Mouse (Mus musculus) liver, postnatal 0 days (tissue): ENCODE data around the gene Nsg1.

Source experiments
- CTCF ChIP-seq: sonication (generic); IDR thresholded peaks from 2 replicates; pipeline ENCODE4 v1.5.1; 2016; ENCODE audit warnings: antibody characterized with exemption, low read depth
- EP300 ChIP-seq: IDR thresholded peaks from 2 replicates; pipeline ENCODE4 v1.6.1; 2016; ENCODE audit warnings: antibody characterized with exemption, low read depth, mild to moderate bottlenecking

DNA sequence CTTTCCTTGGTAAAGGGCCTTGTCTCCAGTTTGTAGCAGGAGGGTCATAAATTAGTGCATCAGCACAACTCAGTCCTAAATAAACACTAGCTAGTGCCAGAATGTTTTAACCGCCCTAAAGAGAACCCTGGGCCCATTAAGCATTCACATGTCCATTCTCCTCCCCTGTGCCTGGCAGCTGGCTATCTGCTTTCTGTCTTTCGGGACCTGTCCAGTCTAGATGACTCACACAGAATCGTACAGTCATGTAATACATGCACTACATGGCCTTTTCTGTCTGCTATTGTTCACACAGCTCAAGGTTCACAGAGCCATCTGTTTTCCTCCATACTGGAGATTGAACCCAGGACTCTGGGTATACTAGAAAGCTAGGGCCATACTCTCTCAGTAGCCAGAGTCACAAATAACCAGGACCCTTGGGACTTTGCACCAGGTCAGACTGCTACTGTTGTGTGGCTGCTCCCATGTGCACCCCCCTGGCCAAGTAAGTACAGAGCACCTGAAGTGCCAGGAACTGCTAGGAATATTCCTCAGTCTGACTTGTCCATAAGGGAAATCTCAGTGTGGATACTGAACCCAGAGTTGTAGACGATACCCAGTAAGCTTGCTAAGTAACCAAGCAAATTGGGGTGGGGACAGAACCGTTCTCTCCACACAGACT lies 37.2 kb upstream of the Nsg1 start:
- no peak for TF ChIP-seq CTCF
- TF ChIP-seq EP300, result no peak
